Mouse (Mus musculus) urinary bladder, adult 18-20 months (tissue): Measurements from ENCODE around the gene 4930433I11Rik.
"Not testable (repeated sequence)": the region's sequence is repeated elsewhere in the genome, so short reads cannot be mapped to it uniquely, and the experiment has no call there.

Experiments used
- DNase-seq, 2 experiments: peaks; one replicate each; pipeline ENCODE4 v3.0.0; 2022; ENCODE audit warnings: low spot score in 2 of 2, mixed read lengths in 2 of 2

4930433I11Rik gene

DNA sequence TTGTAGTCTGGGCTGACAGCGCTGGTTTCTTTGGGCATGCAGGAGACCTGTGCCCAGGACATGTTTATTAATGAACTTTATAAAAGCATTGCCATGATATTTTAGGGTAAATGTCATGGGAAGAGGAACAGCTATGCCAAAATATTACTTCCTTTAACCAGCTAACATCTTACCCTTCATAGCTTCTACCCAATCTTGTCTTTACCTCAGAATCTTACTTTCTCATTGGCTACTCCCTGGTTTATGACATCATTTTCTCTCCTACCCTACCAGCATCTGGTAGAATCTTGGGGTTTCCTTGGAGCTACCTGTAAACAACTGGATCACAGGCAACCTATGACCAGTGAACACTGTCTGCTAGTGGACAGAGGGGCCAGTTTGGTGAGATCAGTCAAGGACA, at the start of gene 4930433I11Rik:
Gene 4930433I11Rik (plus strand): TSS at position 301 of the 400 bp plus-strand sequence.
- no peak for DNase-seq

DNA sequence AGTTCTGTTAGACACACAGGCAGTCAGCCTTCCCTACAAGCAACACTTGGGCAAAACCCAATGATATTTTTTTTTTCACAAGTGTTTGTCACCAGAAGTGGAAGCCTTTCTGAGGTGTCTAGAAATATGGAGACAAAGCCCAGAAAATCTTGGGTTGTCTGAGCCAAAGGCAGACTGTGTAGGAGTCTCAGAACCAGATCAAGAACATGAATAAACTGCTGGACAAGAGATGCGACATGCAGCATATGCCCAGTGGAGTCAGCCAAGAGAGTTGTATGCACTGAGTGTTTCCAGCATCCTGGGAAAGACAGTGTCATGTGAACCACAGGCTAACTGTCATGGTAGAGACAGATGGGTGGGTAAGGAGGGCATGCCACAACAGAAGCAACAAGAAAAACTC, 48.0 kb upstream of the 4930433I11Rik start:
- no peak for DNase-seq

DNA sequence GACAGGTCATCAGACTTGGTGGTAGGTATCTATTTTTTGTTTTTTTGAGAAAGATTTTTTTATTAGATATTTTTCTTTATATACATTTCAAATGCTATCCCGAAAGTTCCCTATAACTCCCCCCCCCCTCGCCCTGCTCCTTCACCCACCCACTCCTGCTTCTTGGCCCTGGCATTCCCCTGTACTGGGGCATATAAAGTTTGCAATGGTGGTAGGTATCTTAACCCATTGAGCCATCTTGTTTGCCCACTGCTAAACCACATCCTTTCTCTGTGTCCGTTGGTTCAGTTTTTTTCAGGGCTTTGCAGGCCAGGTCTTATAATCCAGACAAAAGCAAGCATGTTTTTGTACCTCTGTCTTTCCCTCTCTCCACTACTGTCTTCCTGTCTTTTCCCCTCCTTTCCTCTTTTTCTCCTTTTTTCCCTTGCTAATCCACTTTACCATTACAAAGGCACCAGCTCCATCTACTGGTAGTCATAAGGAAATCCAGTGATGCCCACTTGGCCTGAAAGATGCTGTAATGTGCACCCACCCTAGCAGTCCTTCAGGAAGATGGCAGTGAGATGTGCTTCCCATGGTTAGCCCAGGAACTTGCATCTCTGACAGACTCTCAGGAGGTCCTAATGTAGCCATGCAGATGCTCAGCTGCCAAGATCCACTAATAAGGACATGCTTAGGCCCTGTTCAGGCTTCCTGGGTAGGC, 45.0 kb upstream of the 4930433I11Rik start:
- no peak for DNase-seq

DNA sequence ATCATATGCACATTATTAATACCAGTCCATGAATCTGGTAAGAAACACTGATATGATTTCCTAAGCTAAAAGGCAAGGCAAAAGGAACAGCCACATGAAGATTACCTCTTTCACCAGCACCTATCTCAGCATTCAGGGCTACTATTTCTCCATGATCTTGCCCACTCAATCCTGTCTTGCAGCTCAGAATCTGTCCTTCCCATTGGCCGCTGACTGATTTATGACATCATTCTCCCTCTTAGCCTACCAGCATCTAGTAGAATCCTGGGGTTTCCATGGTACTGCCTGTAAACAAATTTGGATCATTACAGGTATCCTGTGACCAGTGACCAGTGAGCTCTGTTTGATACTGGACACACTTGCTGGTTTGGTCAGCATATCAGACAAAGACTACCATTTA, 45.1 kb downstream of the 4930433I11Rik start, which contains the start of gene Gm4884:
Gene Gm4884 (plus strand): TSS at position 301 of the 400 bp plus-strand sequence.
- not testable (repeated sequence) for DNase-seq

DNA sequence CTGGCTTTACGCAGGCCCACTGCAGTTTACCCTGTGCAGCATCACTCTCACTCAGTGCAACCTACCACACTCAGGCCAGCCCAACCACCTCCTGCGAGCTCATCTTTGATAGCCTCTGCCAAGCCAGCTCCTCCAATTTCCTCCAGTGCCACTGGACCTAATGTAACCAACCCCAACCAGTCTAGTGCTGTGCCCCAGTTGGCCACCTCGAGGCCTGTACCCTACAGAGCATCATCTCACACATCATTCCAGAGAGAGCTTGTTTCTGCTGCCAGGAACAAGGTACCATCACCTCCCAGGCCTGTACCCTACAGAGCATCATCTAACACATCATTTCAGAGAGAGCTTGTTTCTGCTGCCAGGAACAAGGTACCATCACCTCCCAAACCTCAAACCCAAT, 56.7 kb downstream of the 4930433I11Rik start:
- DNase-seq, result not testable (repeated sequence)
